Mouse (Mus musculus) ovary, postnatal 36 days (tissue): ENCODE measurements around the gene Pdyn.

Experiments used
- DNase-seq: peaks from one replicate; pipeline ENCODE4 v3.0.0; 2022; ENCODE audit warnings: low spot score, mixed read lengths

The Pdyn gene

GRCm38 (mm10) chr2:129654233-129654950 lies 45.3 kb downstream of the Pdyn start:
- no peak for DNase-seq

DNA sequence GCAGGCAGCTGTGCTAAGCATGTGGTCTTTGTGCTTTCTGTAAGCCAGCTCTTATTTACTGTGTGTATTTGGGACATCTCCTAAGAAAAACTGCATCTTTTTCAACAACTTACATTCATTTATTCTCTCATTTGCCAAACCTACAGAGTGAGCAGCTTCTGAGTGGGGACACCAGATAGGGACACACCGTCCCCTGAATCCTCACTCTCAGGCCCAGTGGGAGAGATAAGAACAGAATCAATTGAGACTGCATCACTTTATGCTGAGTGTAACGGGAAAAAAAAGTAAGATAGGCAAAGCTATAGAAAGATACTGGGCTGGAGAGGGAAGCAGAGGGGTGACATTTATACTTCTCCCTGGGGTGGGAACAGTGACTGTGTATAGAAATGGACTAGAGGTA lies 46.0 kb downstream of the Pdyn start:
- DNase-seq = no peak

- DNase-seq = no peak
These were observed 47.0 kb downstream of the Pdyn start for GRCm38 (mm10) chr2:129652616-129653015.
